Mouse (Mus musculus) left cerebral cortex, adult 18-20 months (tissue): ENCODE results near the gene Hras. TPM values are rescaled to one million over a fixed set of nuclear protein-coding genes. Genes with fewer than 3 reads are reported as not detected.

Experiments used
- DNase-seq, 2 experiments: peaks; one replicate each; pipeline ENCODE4 v3.0.0; 2021 to 2022; ENCODE audit warnings: low spot score in 2 of 2, mixed read lengths in 1 of 2
- long read RNA-seq, 2 experiments: library from polyadenylated mRNA; stranded (forward); transcript quantifications; one replicate each; pipeline ENCODE4 v2.0.0; 2021
- total RNA-seq, 2 experiments: library from RNA; stranded (reverse); gene quantifications; 2 replicates each; pipeline ENCODE4 v1.2.3; 2021

The Hras gene
- 100 to 1,000 TPM; 223 to 237 TPM for total RNA-seq
- long read RNA-seq, experiment 1, transcript Hras-202 (5 exons, 1,199 nt): major isoform, 110 of 237 reads
- long read RNA-seq, experiment 1, transcript Hras-207 (6 exons, 2,272 nt): minor isoform, 6 of 237 reads
- long read RNA-seq, experiment 1, transcript Hras-201 (6 exons, 2,828 nt): minor isoform, 100 of 237 reads
- long read RNA-seq, experiment 1, partial matches to known transcripts: 6 of 237 reads
- long read RNA-seq, experiment 1, other reads (novel, unspliced or antisense): 13 of 237 reads
- long read RNA-seq, experiment 2, transcript Hras-201 (6 exons, 2,828 nt): major isoform, 100 of 225 reads
- long read RNA-seq, experiment 2, transcript Hras-202 (5 exons, 1,199 nt): minor isoform, 93 of 225 reads
- long read RNA-seq, experiment 2, partial matches to known transcripts: 8 of 225 reads
- long read RNA-seq, experiment 2, other reads (novel, unspliced or antisense): 22 of 225 reads

- peak; percentile 98 for DNase-seq
Measured at GRCm38 (mm10) chr7:141193948-141194347, at the start of gene Hras, which contains the start of gene Lrrc56. Gene Hras (minus strand): TSS chr7:141194005. Gene Lrrc56 (plus strand): TSS chr7:141194157.

- DNase-seq: no peak
Measured at GRCm38 (mm10) chr7:141231551-141231950, 37.7 kb upstream of the Hras start.

DNA sequence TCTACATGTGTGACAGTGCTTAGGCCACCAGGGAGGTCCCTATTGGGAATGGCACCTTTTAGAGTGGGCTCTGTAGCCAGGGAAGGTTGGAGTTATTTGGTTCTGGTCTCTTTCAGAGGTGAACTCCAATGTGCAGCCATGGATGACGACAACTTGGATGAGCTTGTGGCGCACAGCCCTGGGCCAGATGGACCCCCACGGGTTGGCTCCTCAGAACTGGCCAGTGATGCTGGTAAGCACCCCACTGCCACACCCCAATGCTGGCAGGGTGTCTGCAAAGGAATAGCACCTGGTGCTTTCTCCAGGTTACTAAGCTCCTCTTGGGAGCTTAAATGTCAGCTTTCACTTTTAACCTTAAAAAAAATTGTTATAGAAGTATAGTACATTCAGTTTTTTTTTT, 37.3 kb upstream of the Hras start:
- no peak for DNase-seq

DNA sequence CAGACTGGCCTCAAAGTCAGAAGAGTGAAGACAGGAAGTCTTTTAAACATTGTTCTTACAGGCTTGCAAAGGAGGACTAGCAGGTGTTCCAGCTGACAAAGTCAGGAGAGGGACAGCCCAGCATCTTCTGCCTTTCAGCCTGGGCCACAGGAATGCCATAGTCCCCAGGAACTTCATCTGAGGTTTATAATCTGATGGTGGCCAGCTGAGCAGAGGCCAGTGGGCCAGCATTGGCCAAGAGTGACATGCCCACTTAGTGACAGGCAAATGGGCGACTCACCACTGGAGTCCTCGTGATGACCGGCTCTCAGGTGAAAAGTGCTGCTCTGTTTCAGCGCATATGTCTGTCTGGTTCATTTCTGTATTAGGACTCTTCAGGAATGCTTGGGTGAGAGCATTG, 36.8 kb upstream of the Hras start:
- DNase-seq: no peak

- no peak for DNase-seq
Measured at GRCm38 (mm10) chr7:141229702-141230101, 35.9 kb upstream of the Hras start.

DNA sequence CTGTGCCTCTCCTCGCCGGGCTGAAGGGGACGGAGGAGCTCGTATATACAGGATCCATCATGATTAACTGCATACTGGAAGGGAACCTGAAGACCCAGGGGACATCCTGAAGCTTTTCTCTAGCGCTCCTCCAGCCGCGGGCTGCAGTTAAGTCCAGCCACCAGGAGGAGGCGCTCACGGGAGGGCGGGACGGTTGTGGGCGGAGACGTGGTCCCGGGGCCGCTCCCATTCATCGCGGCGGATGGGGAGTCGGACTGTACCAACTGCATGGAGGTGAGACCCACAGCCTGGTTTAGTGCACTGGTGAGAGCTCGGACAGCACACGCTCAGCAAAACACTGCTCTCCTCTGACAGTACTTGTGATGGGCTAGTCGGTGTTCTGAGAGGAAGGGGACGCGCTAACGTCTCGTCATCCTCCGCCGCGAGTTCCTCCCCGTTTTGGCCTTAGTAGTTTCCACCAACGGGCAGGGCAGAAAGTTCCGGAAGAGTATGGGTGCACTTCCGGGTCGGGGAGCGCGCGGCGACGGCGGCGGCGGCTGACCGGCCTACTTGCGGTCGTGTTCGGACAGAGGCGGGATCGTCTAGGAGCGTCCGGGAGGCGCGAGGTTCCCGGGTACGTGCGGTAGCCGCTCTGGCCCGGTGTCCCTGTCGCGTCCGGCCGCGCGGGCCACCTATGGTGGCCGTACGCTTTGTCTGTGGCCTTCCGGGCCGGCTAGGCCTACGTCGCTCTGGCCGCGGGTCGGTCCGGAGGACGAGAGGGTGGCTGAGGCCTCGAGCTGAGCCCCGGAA, 34.7 kb upstream of the Hras start, which contains the start of gene Phrf1:
TSS of gene Phrf1 (plus strand) at position 506 of the 789 bp plus-strand sequence.
- DNase-seq: peak; percentile 92 to 97

DNA sequence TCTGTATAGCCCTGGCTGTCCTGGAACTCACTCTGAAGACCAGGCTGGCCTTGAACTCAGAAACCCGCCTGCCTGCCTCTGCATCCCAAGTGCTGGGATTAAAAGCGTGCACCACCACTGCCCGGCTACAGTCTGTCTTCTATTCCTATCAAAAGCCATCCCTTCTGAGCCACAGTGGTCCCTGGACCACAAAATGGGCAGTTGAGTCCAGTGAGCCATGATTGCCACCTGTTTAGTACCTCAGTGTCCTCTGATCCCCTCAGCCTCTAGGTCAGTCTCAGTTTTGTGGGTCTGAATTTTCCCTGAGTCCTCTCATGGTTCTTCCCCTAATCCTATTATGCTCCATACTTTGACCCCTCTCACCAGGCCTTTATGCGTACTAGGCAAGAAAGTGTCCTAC, 34.0 kb upstream of the Hras start:
- no peak for DNase-seq

DNA sequence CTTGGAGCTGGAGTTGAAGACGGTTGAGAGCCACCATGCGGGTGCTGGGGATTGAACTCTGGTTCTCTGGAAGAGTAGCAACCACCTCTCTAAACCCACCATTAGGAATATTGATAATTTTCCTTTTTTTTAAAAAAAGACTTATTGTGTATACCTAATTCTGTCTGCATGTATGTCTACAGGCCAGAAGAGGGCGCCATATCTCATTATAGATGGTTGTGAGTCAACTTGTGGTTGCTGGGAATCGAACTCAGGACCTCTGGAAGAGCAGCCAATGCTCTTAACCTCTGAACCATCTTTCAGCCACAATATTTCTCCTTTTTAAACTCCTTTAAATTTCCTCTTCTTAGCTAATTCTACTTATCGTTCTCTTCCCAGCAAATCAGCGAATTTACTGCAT, 32.7 kb upstream of the Hras start:
- no peak for DNase-seq

DNA sequence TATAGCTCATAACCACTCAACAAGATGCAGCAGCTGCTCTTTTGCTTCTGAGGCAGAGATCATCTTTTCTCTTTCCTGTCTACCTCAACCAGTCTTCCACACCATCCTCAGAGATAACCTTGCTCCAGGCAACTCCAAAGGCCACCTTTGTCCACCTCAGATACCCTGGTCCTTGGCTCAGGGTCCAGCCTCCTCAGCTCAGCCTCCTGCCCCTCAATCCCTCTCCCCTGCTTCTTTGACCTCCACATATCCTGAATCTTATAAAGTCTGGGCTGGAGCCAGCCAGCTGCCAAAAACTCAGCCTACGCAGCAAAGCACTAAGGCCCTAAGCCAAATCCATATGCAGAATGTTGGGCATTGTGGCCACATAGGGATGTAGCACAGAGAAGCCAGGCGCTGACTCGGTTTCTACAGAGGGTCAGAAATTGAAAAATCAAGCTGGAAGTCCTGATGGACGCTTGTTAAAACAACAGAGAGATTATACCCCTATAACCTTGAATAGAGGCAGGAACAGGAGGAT, 29.0 kb upstream of the Hras start:
- no peak for DNase-seq

DNA sequence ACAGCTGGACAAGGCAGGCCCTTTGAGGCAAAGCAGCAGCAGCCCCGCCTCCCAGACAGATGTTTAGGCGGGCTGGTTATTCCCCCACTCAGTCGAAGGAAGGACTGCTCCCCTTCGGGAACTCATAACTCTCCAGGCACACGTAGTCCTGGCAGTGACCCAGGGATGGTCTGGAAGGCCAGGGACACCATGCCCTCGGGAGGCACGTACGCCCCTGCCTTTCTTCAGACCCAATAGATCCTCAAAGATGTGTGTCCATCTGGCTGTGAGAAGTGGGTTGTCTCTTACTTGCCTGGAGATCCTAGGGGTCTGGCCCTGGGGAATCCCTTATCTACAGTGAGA, 28.3 kb upstream of the Hras start:
- no peak for DNase-seq

GRCm38 (mm10) chr7:141221249-141222125, 27.7 kb upstream of the Hras start:
- peak; percentile 90 to 94 for DNase-seq

DNA sequence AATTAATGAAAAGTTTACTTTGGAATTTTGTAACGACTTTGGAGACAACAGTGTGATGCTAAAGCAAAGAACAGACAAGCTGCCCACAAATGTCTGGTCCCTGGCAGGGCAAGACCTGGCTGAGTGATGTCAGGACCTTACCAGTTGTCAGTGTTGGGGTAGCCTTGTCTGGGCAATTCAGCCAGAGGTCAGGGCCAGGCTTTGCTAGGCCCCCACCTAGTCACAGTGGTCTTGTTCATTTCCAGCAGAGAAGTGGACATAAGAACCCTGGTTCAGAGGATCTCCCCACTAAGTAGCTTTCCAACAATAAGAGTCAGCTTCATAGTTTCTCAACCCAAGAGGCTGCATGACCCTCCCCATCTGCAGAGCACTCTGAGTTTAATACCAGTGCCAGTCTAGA, 26.6 kb upstream of the Hras start:
- no peak for DNase-seq

GRCm38 (mm10) chr7:141219558-141220099, 25.8 kb upstream of the Hras start:
- DNase-seq: no peak

DNA sequence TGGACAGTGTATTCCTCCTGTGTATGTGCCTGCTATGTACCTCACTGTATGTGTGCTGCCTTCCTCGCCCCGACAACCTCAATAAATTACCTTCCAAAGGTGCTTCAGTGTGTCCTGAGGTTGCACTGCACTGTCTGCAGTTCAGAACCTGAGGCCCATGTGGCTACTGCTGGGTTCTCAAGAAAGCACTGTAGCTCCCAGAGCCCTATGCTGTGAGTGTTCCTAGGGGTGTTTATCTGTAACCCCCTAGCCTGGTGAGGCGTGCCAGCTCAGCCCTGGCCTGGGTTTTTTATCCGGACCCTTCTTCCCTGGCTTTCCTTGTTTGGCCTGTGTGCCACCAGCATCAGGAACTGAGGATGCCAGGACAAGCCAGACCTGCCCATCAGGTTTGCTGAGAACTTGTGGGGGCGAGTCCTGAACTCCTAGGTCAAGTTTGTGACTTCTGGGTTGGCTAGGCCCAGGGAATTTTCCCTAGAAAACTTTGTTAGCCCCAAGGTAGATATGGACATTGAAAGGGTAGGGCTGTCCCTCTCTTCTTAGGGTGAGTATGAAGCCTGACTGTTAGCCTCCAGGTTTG, 24.8 kb upstream of the Hras start:
- DNase-seq: no peak

DNA sequence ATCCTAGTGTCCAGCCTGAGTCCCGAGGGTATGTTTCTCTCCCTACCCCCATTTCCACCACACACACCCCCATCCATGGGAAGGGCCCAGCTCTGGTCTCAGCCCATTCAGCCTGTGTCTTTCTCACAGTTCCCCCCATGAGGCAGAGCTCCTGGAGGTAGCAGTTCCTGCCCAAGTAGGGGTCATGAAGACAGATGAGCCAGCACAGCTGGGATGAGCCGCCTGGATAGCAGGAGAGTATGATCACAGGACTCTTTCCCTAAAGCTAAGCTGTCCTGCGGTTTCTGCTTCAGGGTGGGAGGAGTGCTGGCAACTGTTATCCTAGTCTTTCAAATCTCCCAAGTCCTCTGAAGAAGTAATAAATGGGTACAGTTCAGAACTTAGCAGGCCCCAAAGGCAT, 24.3 kb upstream of the Hras start:
- no peak for DNase-seq

GRCm38 (mm10) chr7:141217343-141218013, 23.7 kb upstream of the Hras start:
- no peak for DNase-seq

DNA sequence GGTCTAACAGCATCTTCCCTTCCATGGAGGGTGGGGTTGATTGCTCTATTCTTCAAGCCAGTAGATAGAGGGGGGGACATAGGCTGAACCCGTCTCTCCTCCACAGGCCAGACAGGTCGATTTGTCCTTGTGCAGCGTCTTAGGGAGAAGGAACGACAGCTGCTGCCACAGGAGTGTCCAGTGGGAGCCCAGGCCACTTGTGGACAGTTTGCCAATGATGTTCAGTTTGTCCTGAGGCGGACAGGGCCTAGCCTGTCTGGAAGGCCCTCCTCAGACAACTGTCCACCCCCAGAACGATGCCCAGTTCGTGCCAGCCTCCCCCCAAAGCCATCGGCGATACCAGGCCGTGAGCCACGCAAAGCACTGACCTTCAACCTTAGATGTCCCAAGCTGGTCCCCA, 23.1 kb upstream of the Hras start:
- no peak for DNase-seq

DNA sequence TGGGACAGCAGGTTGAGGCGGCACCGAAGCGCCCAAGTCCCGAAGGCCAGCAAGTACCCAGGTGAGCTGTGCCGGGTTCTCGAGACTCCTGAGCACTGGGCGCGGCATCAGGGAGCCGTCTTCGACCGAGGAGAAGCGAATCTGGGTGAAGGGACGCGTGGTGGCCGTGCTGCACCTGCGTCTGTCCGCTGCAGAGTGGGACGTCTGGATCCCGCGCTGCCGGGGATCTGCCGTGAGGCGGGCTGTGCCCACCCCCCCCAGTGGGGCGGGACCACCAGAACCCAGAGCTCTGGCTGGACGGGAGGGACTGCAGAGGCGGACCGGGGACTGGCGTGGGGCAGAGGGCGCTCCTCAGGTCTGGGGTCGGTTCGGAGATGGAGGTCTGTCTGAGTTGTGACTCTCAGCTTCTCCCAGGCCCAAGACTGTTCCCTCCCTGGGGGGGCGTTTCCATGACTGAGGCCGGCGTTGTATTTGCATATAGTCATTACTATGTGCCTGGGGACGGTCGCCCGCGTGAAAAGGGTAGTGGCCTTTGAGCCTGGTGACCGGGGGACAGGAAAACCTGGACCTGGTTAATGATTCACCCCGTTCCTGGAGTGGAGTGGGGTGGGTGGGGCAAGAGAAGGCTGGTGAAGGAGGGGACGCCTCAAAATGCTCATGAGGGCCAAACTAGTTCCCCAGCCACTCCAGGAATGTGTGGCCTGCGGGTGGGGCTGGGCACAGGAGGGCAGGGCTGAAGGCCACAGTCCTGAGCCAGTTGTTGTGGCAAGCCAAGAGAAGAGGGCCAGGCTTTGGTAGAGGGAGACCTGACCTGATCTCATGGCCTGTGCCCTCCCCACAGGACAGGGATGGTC, 22.3 kb upstream of the Hras start:
- no peak for DNase-seq
